Mouse (Mus musculus): ENCODE data around the gene Gm21028. TPM values are rescaled to one million over a fixed set of nuclear protein-coding genes. Genes with fewer than 3 reads are reported as not detected.

Gm21028 gene
- polyA plus RNA-seq (2014; fragmentation: Illumina TruSeq; extraction: RNeasy Lipid Tissue Mini Kit (QIAGEN cat#74804)) = not detected

DNA sequence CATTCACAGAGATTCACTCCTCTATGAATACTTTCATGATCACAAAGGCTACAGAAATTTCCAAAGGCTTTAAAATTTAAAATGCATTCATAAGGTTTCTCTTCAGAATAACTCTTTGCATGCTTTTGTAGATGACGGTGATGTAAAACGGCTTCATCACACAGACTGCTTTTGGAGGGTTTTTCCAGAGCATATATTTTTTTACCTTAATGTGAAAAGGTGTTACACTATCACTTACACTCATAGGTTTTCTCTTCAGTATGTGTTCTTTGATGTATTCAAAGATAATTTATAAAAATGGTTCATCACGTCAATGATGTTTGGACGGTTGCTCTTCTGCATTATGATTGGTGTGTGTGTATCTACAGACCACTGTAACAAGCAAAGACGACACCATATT, at the start of gene Gm21028:
Gene Gm21028 (minus strand): TSS at position 101 of the 400 bp plus-strand sequence.

DNA sequence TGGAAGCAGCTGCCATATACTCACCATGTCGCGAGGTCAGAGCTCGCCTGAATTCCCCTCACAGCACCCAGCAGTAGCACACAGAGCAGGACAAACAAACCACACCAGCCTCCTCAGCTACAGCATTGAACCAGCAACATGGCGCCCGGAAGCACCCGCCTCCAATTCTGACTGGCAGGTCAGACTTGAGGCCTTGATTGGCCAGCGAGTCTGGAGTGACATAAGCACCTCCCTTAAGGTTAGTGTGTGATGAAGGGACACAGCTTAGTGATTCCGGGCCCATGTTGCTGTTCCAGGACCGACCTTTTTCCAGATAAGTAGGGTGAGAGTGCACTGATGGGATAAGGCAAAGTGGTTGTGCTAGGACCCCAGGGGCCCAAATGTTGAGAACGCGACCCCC, 14.0 kb upstream of the Gm21028 start, which contains the start of gene Zfp977:
Gene Zfp977 (minus strand): TSS at position 135 of the 400 bp plus-strand sequence.

Other genes starting within 250 kb of the Gm21028 start
- gene 4933421I07Rik, start 130.5 kb downstream of the Gm21028 start, polyA plus RNA-seq (2014; fragmentation: Illumina TruSeq; extraction: RNeasy Lipid Tissue Mini Kit (QIAGEN cat#74804)) = not detected
- 47.0 TPM for gene Zfp141, start 72.8 kb downstream of the Gm21028 start, polyA plus RNA-seq (2014; fragmentation: Illumina TruSeq; extraction: RNeasy Lipid Tissue Mini Kit (QIAGEN cat#74804))
- 11.1 TPM for gene Zfp977, start 14.0 kb upstream of the Gm21028 start, polyA plus RNA-seq (2014; fragmentation: Illumina TruSeq; extraction: RNeasy Lipid Tissue Mini Kit (QIAGEN cat#74804))
- gene Zfp976, start 64.0 kb upstream of the Gm21028 start, polyA plus RNA-seq (2014; fragmentation: Illumina TruSeq; extraction: RNeasy Lipid Tissue Mini Kit (QIAGEN cat#74804)) = 28.8 TPM
- 56.1 TPM for gene Zfp975, start 114.2 kb upstream of the Gm21028 start, polyA plus RNA-seq (2014; fragmentation: Illumina TruSeq; extraction: RNeasy Lipid Tissue Mini Kit (QIAGEN cat#74804))
- gene Gm17067, start 148.4 kb upstream of the Gm21028 start, polyA plus RNA-seq (2014; fragmentation: Illumina TruSeq; extraction: RNeasy Lipid Tissue Mini Kit (QIAGEN cat#74804)) = not detected
- not detected for gene Vmn2r62, start 214.9 kb upstream of the Gm21028 start, polyA plus RNA-seq (2014; fragmentation: Illumina TruSeq; extraction: RNeasy Lipid Tissue Mini Kit (QIAGEN cat#74804))

Data from ovary, adult 10 weeks (tissue).